Mouse (Mus musculus): ENCODE measurements around the gene Scn3a. TPM values are rescaled to one million over a fixed set of nuclear protein-coding genes. Genes with fewer than 3 reads are reported as not detected.
"Not testable (repeated sequence)": the region's sequence is repeated elsewhere in the genome, so short reads cannot be mapped to it uniquely, and the experiment has no call there.

Scn3a gene
- polyA plus RNA-seq, 1 experiment from 2014 or later, result 5.1 TPM

DNA sequence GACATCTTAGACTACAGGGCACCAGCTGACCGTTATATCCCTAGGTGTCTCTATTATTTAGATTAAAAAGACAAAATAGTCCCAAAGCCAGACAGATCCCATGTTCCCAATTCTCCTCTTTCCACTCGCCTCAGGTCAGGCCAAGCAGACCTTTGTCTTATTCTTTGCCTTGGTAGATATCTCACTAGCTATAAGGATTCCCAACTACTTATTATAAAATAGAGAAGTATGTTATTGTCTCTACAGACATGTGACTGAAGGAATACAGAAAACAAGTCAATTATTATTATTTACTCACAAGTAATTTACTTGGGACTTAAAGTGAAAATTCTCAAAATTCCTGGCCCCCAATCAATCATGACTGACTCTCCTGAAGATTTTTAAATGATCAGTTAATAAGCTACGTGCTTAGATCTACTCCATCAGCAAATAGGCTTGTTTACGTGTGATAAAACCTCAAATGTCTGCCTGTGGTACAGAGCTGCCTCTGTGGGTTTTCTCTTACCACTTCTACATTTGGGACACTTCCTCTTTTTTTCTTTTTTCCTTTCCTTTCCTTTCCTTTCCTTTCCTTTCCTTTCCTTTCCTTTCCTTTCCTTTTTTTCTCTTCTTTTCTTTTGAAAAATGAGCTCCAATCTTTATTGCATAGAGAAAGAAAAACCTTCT, 86.3 kb downstream of the Scn3a start:
- H3K4me1 ChIP-seq, result no peaks in the 10 kb centered on the region
- H3K9ac ChIP-seq, result no peak overlapping the region
- H3K27ac ChIP-seq, result no peak overlapping the region
- H3K4me2 ChIP-seq (replicated peaks), result no peak overlapping the region
- ATAC-seq (ENCODE audit: insufficient number of reproducible peaks, insufficient read depth, low FRiP score, low TSS enrichment), result no peak
- H3K4me3 ChIP-seq, result no peak overlapping the region
- no peaks in the 10 kb centered on the region for H3K9me3 ChIP-seq
- H3K27me3 ChIP-seq, result no peaks in the 10 kb centered on the region
- no peaks in the 10 kb centered on the region for H3K36me3 ChIP-seq
- WGBS, result 83% methylated on average over 4 of the region's 4 CpGs

DNA sequence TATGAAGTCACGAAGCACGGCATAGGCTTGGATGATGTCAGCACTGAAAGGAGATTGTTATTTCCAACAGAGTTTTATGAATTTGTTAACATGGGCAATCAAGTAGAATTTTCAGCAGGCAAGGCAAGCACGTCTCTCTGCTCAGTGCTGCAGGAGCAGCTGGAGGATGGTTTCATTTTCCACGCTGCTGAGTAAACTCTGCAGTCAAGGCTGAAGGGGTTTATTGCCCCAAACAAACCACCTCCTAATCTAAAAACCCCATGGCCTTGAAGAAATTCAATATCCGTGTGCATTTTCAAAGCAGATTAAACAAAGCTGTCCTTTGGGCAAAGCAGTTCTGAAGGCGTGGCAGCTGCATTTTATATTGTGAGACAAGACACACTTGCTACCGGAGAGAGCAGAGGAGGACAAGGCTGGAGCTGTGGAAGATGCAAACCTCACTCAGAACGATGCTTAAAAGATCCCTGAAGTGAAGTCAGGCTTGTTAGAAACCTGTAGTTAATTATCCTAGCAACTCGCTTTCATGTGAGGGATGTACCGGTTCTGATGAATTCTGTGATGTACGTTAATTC, 96.0 kb downstream of the Scn3a start:
- H3K27ac ChIP-seq, result no peak overlapping the region
- no peaks in the 10 kb centered on the region for H3K36me3 ChIP-seq
- H3K9me3 ChIP-seq, result no peaks in the 10 kb centered on the region
- H3K4me1 ChIP-seq, result no peaks in the 10 kb centered on the region
- no peaks in the 10 kb centered on the region for H3K27me3 ChIP-seq
- H3K4me3 ChIP-seq, result no peak overlapping the region
- H3K4me2 ChIP-seq (replicated peaks), result peak overlapping the region; percentile 31
- WGBS, result 37% methylated on average over 11 of the region's 11 CpGs
- peak; percentile 75 for ATAC-seq (ENCODE audit: insufficient number of reproducible peaks, insufficient read depth, low FRiP score, low TSS enrichment)
- H3K9ac ChIP-seq, result no peak overlapping the region

- Histone ChIP-seq H3K4me3 (no peak overlapping the region), H3K4me1 (no peaks in the 10 kb centered on the region), H3K4me2 (replicated peaks) (no peak overlapping the region), H3K9me3 (no peaks in the 10 kb centered on the region), H3K27me3 (no peaks in the 10 kb centered on the region), H3K9ac (no peak overlapping the region), H3K27ac (no peak overlapping the region), H3K36me3 (no peaks in the 10 kb centered on the region)
- WGBS, result 92% methylated on average over 5 of the region's 5 CpGs
- no peak for ATAC-seq (ENCODE audit: insufficient number of reproducible peaks, insufficient read depth, low FRiP score, low TSS enrichment)
Measured at GRCm38 (mm10) chr2:65465694-65466093, 101.7 kb downstream of the Scn3a start.

DNA sequence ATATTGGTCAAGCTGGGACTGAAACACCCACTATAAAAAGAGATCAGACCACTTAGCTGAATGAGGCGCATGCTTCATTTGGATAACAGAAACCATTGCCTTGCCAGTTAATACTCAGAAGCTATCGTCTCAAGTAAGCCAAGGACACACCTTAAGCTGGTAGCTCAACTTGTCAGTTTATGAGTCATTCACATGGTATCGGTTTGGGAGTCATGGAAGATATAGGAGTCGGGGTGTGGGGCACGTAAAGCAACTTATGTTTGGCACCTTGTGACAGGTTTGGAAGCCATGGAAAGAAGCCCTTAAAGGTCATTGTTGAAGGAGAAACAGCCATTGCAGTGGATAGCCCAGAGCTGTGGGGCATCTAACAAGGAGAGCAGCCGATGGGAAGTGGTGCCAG, 113.7 kb downstream of the Scn3a start:
- Histone ChIP-seq H3K4me1 (no peaks in the 10 kb centered on the region), H3K4me2 (replicated peaks) (no peak overlapping the region), H3K27me3 (no peaks in the 10 kb centered on the region), H3K27ac (no peak overlapping the region), H3K9me3 (no peaks in the 10 kb centered on the region), H3K9ac (no peak overlapping the region), H3K4me3 (no peak overlapping the region), H3K36me3 (no peaks in the 10 kb centered on the region)
- 88% methylated on average over 6 of the region's 6 CpGs for WGBS
- no peak for ATAC-seq (ENCODE audit: insufficient number of reproducible peaks, insufficient read depth, low FRiP score, low TSS enrichment)

DNA sequence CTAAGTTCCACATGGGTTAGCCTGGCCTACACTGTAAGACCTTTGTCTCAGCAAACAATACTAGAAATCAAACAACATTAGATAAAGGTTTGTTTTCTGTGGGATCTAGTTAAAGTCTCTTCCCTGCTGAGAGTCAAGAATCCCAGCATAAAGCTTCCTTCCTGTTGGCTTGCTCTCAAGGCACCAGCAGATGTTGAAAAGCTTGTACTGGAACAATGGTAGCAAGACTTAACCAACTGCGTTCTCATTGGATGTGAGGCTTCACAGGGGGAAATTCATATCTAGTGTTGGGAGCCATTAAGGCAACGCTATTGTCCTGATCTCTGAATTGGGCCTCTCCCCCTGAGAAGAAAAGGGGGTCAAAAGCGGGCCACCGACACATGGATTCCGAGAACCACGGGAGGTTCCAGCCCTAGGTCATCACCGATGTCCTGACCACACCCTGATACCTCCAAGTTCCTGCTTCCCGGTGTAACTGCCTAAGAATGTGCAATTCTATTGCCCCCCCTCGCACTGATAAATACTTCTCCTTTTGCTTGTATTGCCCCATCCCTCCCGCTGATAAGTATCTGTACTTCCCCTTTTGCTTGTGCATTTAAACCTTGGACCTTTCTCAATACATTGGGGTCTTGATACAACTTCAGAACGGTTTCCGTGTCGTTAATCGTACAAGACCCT, 115.9 kb downstream of the Scn3a start:
- H3K4me1 ChIP-seq; H3K9ac ChIP-seq; H3K36me3 ChIP-seq; H3K4me3 ChIP-seq; ATAC-seq (ENCODE audit: insufficient number of reproducible peaks, insufficient read depth, low FRiP score, low TSS enrichment); H3K27me3 ChIP-seq; H3K27ac ChIP-seq; H3K4me2 ChIP-seq (replicated peaks); H3K9me3 ChIP-seq: not testable (repeated sequence)
- WGBS, result 93% methylated on average over 14 of the region's 14 CpGs

DNA sequence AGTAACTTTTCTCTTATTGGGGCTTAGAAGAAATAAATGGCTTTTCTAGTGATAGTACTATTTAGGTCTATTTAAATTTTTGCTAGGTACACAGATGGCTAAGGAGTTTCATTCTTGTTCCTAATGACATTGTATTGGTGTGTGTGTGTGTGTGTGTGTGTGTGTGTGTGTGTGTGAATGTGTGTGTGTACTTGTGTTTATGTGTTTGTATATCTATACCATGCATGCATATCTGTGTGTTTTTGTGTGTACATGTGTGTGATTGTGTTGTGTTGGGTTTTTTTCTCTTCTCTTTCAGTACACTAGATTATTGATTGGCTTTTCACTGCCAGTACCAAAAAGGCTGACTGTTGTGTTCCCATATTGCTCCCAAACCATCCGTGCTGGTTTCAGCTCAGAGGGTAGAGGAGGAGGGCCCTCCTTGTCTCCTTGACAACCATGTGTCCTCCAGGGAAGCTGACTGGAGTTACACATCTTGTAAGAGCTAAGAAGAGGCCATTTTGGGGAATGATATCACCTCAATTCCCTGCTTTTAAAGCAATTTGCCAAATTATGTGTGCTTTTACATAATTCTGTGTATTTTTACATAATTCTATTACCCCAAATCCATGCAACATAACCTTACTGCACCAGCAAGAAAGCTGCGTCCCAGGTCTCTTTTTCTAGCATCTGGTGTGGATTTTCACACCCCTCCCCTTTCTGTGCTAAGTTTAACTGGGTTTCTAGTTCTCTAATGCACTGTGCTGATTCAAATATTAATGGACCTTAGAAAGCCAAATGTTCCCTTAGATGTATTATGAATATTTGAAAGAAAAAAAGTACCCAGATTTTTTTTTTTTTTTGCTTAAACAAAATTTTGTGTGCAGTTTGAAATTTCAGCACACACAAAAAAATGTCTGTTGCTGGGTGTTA, 116.7 kb downstream of the Scn3a start:
- 24% methylated on average over 2 of the region's 2 CpGs for WGBS
- Histone ChIP-seq H3K9me3 (no peaks in the 10 kb centered on the region), H3K36me3 (no peaks in the 10 kb centered on the region), H3K27ac (no peak overlapping the region), H3K4me2 (replicated peaks) (no peak overlapping the region), H3K27me3 (no peaks in the 10 kb centered on the region), H3K9ac (no peak overlapping the region), H3K4me3 (no peak overlapping the region), H3K4me1 (no peaks in the 10 kb centered on the region)
- no peak for ATAC-seq (ENCODE audit: insufficient number of reproducible peaks, insufficient read depth, low FRiP score, low TSS enrichment)

- H3K9me3 ChIP-seq, result no peaks in the 10 kb centered on the region
- H3K27me3 ChIP-seq, result no peaks in the 10 kb centered on the region
- H3K4me1 ChIP-seq, result no peaks in the 10 kb centered on the region
- no peak overlapping the region for H3K4me2 ChIP-seq (replicated peaks)
- no peak for ATAC-seq (ENCODE audit: insufficient number of reproducible peaks, insufficient read depth, low FRiP score, low TSS enrichment)
- H3K27ac ChIP-seq, result no peak overlapping the region
- H3K9ac ChIP-seq, result no peak overlapping the region
- no peaks in the 10 kb centered on the region for H3K36me3 ChIP-seq
- H3K4me3 ChIP-seq, result no peak overlapping the region
- 90% methylated on average over 5 of the region's 5 CpGs for WGBS
Measured at GRCm38 (mm10) chr2:65449126-65449828, 118.2 kb downstream of the Scn3a start.

DNA sequence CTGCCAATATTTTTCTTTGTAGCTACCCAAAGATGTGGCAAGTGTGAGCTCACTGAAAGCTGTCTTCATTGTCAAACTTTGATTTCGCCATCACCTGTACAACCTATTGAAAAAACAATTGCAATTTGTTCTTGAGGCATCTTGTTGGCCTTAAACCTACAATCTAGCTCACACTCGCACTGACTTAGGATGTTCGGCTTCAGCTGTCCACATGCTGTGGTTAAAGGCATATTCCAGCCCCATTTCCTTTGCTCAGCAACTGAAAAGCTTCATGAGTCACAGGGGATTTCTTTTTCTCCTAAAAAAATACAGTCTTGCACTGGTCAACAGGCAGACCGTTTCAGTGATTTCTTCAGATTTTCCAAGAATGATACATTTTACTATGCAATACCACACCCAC, 124.3 kb downstream of the Scn3a start:
- H3K27ac ChIP-seq, result no peak overlapping the region
- no peak overlapping the region for H3K4me3 ChIP-seq
- H3K36me3 ChIP-seq, result no peaks in the 10 kb centered on the region
- no peaks in the 10 kb centered on the region for H3K27me3 ChIP-seq
- 79% methylated on average over 4 of the region's 4 CpGs for WGBS
- no peaks in the 10 kb centered on the region for H3K9me3 ChIP-seq
- H3K4me1 ChIP-seq, result no peaks in the 10 kb centered on the region
- H3K4me2 ChIP-seq (replicated peaks), result no peak overlapping the region
- ATAC-seq (ENCODE audit: insufficient number of reproducible peaks, insufficient read depth, low FRiP score, low TSS enrichment), result no peak
- no peak overlapping the region for H3K9ac ChIP-seq

DNA sequence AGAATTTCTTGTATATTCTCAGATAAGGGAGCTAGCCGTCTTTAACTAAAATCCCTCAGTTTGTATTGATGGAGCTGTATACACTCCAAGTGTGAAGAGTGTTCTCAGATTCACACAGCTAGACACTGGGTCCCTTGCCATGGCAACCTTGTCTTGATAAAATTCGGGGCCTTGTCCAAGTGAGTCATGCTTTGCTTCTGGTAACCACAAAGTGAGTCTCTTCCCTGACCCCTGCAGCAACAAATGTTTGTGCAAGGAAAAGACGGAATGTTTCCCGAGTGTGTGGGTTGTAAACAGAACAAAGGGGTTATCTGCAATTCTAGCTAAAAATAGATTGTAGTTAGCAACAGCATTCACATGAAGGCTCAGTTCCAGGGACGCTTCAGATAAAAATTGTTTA, 125.9 kb downstream of the Scn3a start:
- no peak overlapping the region for H3K4me2 ChIP-seq (replicated peaks)
- WGBS, result 58% methylated on average over 5 of the region's 5 CpGs

GRCm38 (mm10) chr2:65441110-65441509, 126.3 kb downstream of the Scn3a start:
- Histone ChIP-seq H3K27me3 (no peaks in the 10 kb centered on the region), H3K4me3 (no peak overlapping the region), H3K9ac (no peak overlapping the region), H3K9me3 (no peaks in the 10 kb centered on the region), H3K36me3 (no peaks in the 10 kb centered on the region), H3K4me1 (no peaks in the 10 kb centered on the region), H3K4me2 (replicated peaks) (no peak overlapping the region), H3K27ac (no peak overlapping the region)
- 80% methylated on average over 6 of the region's 6 CpGs for WGBS
- ATAC-seq (ENCODE audit: insufficient number of reproducible peaks, insufficient read depth, low FRiP score, low TSS enrichment), result no peak

More for the DNA sequence above, 125.9 kb downstream of the Scn3a start:
- H3K27ac ChIP-seq, result no peak overlapping the region
- no peak for ATAC-seq (ENCODE audit: insufficient number of reproducible peaks, insufficient read depth, low FRiP score, low TSS enrichment)
- no peaks in the 10 kb centered on the region for H3K27me3 ChIP-seq
- H3K4me1 ChIP-seq, result no peaks in the 10 kb centered on the region
- no peak overlapping the region for H3K4me3 ChIP-seq
- no peaks in the 10 kb centered on the region for H3K9me3 ChIP-seq
- no peaks in the 10 kb centered on the region for H3K36me3 ChIP-seq
- H3K9ac ChIP-seq, result no peak overlapping the region

DNA sequence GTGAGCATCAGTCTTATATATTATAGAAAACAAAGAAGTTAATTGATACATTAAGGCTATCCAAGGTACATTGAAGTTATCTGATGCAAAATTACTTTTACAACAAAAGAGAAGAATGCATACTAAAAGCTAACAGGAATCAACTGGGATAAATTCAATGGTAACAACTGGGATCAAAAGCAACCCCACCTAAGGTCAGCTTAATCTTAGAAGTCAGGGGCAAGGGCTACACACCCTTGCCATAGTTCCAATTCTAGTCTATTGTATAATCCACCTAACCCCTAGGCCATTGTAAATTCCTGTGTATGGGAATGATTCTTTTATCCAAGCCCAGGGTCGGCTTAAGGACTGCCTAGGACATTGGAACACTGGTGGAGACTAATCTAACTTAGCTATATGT, 130.5 kb downstream of the Scn3a start:
- Histone ChIP-seq H3K27ac (no peak overlapping the region), H3K4me3 (no peak overlapping the region), H3K9ac (no peak overlapping the region), H3K9me3 (no peaks in the 10 kb centered on the region), H3K36me3 (no peaks in the 10 kb centered on the region), H3K4me2 (replicated peaks) (no peak overlapping the region), H3K27me3 (no peaks in the 10 kb centered on the region), H3K4me1 (no peaks in the 10 kb centered on the region)
- 81% methylated on average over 1 of the region's 1 CpGs for WGBS
- ATAC-seq (ENCODE audit: insufficient number of reproducible peaks, insufficient read depth, low FRiP score, low TSS enrichment), result no peak
